Mouse (Mus musculus) liver, embryonic 12.5 days (tissue): Measurements from ENCODE around the gene Numa1. TPM values are rescaled to one million over a fixed set of nuclear protein-coding genes. Genes with fewer than 3 reads are reported as not detected.
A peak's percentile ranks its signal among the peaks of the same experiment; 100 is the strongest.

Experiments
- ATAC-seq: fragments of 200-750 bp; cut with Nextera tagmentation; 2 replicates; pipeline ENCODE4 v1.8.0; 2017; ENCODE audit warnings: moderate number of reproducible peaks, mild to moderate bottlenecking, moderate library complexity
- H3K27ac ChIP-seq: fragments of 300-500 bp; sonication (generic); 2 replicates; pipeline ENCODE4 v1.5.1; 2016; ENCODE audit warnings: mild to moderate bottlenecking
- H3K27me3 ChIP-seq: fragments of 300-500 bp; sonication (generic); replicated peaks from 2 replicates; pipeline ENCODE4 v1.6.1; 2016; ENCODE audit warnings: mild to moderate bottlenecking, moderate library complexity
- H3K36me3 ChIP-seq: fragments of 300-500 bp; sonication (generic); 2 replicates; pipeline ENCODE4 v1.6.1; 2016; ENCODE audit warnings: mild to moderate bottlenecking, moderate library complexity
- H3K4me1 ChIP-seq: fragments of 300-500 bp; sonication (generic); 2 replicates; pipeline ENCODE4 v1.6.1; 2016
- H3K4me2 ChIP-seq: fragments of 300-500 bp; sonication (generic); 2 replicates; pipeline ENCODE4 v1.6.1; 2016; ENCODE audit warnings: mild to moderate bottlenecking, moderate library complexity
- H3K4me3 ChIP-seq: fragments of 300-500 bp; sonication (generic); 2 replicates; pipeline ENCODE4 v1.5.1; 2016; ENCODE audit warnings: mild to moderate bottlenecking, moderate library complexity
- H3K9ac ChIP-seq: fragments of 300-500 bp; sonication (generic); 2 replicates; pipeline ENCODE4 v1.6.1; 2016; ENCODE audit warnings: mild to moderate bottlenecking, moderate library complexity
- H3K9me3 ChIP-seq: fragments of 300-500 bp; sonication (generic); replicated peaks from 2 replicates; pipeline ENCODE4 v1.6.1; 2016; ENCODE audit warnings: mild to moderate bottlenecking, moderate library complexity
- WGBS: fragments of 180-500 bp; shearing (Covaris S2); methylation state at CpG from one replicate; pipeline ENCODE4 v1.1.7; 2016; ENCODE audit not compliant: insufficient replicate concordance; 5-methylcytosine and 5-hydroxymethylcytosine counted together
- polyA plus RNA-seq: library from polyadenylated mRNA; unstranded; fragments of >200 nt; fragmentation: Nextera tagmentation; extraction: Ambion mirVana; gene quantifications from 2 replicates; pipeline ENCODE4 v1.2.1, GENCODE M21; 2016

The Numa1 gene
- polyA plus RNA-seq = 48.7 and 53.0 TPM in 2 replicates

DNA sequence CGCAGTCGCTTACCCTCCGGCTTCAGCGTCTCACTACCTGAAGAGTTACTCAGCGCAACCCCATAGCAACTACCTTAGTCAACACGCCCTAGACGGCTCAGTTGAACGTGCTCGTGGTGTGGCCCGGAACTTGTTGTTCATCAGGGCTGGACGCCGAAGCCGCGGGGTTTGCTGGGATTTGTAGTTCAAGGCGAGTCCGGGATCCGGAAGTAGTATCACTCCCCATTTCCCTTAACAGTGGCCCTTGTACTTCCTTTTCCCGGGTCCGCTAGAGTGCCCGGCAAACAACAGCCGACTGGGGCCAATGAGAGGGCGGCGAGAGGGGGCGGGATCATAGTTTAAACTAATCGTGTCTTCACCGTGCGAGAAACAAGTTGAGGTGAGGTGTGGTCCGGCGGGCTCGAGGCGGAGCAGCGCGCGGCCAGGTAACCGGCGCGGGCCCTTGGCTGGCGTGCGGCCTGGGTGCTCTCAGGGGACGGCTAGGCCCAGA, at the start of gene Numa1, which contains the start of gene Lrrc51:
Numa1 (plus strand) TSS at position 361 of the 490 bp plus-strand sequence.
Lrrc51 (minus strand) TSS at position 145 of the 490 bp plus-strand sequence.
- H3K27me3 ChIP-seq = no peaks in the 10 kb centered on the region
- peak within 1 kb of the TSS; percentile 90 for H3K9ac ChIP-seq
- peak within 1 kb of the TSS; percentile 83 for H3K4me2 ChIP-seq
- H3K4me1 ChIP-seq = peaks cover 50% of the 10 kb centered on the region
- no peaks in the 10 kb centered on the region for H3K9me3 ChIP-seq
- H3K36me3 ChIP-seq = peaks cover 22% of the 10 kb centered on the region
- under 1% methylated on average over 40 of the region's 40 CpGs for WGBS
- peak; percentile 98 for ATAC-seq
- peak within 1 kb of the TSS; percentile 93 for H3K27ac ChIP-seq
- peak within 1 kb of the TSS; percentile 82 for H3K4me3 ChIP-seq

DNA sequence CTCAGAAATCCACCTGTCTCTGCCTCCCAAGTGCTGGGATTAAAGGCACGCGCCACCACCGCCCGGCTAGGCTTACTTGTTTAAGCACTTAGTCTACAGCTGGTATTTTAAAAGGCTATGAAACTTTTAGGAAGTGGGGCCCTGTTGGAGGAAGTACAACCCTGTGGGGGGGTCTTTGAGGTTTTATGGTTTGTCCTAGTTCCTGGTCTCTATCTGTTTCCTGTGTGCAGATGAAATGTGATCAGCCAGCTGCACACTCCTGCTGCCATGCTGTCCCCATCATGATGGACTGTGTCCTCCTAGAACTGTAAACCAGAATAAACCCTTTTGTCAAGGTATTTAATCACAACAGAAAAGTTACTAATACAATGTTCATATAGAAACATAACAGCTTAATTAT, 49.8 kb upstream of the Numa1 start:
- H3K4me3 ChIP-seq = no peak overlapping the region
- no peaks in the 10 kb centered on the region; the same call in 1 of the 2 replicates for H3K27me3 ChIP-seq
- H3K9ac ChIP-seq = no peak overlapping the region
- H3K9me3 ChIP-seq = no peaks in the 10 kb centered on the region
- no peak overlapping the region for H3K4me2 ChIP-seq
- no peaks in the 10 kb centered on the region for H3K4me1 ChIP-seq
- no peak for ATAC-seq
- no peaks in the 10 kb centered on the region for H3K36me3 ChIP-seq
- 80% methylated on average over 4 of the region's 4 CpGs for WGBS
- H3K27ac ChIP-seq = no peak overlapping the region

DNA sequence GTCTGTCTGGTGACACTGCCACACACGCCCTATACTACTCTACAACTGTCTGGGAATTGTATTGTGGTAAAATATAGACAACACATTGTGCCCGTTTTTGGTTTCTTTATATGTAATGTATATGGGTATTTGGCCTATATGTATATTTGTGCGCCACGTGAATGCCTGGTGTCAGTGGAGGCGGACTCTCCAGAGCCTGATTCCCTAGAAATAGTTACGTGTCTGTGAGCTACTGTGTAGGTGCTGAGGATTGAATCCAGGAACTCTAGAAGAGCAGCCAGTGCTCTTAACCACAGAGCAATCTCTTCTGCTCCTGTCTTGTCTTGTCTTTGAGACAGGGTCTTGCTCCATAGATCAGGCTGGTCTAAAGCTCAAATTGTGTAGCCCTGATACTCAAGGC, 47.6 kb upstream of the Numa1 start:
- no peak for ATAC-seq
- 78% methylated on average over 6 of the region's 6 CpGs for WGBS
- H3K4me1 ChIP-seq = no peaks in the 10 kb centered on the region
- no peaks in the 10 kb centered on the region for H3K36me3 ChIP-seq
- no peaks in the 10 kb centered on the region; the same call in 1 of the 2 replicates for H3K27me3 ChIP-seq
- H3K4me3 ChIP-seq = no peak overlapping the region
- no peak overlapping the region for H3K9ac ChIP-seq
- H3K27ac ChIP-seq = no peak overlapping the region
- no peak overlapping the region for H3K4me2 ChIP-seq
- no peaks in the 10 kb centered on the region for H3K9me3 ChIP-seq

DNA sequence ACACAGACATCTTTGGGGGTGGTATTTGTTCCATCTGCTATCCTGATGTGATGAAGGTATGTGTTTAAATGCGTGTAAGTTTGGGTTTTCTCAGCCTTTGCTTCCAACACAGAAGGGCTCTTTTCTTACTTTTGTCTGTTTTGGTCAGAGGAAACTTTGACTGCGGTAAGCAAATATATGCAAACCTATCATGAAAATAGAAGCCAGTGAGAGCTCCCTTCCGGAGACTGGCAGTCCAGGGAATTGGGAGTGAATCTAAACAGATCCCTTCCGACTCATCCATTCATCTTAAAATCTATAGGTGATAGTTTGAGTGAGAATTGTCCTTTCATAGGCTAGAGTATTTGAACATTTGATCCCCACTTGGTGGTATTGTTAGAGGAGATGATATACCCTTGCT, 45.5 kb upstream of the Numa1 start:
- no peak overlapping the region for H3K4me2 ChIP-seq
- H3K27ac ChIP-seq = no peak overlapping the region
- H3K27me3 ChIP-seq = no peaks in the 10 kb centered on the region; the same call in 1 of the 2 replicates
- no peaks in the 10 kb centered on the region for H3K36me3 ChIP-seq
- ATAC-seq = no peak
- H3K9me3 ChIP-seq = no peaks in the 10 kb centered on the region
- H3K4me3 ChIP-seq = no peak overlapping the region
- WGBS = 75% methylated on average over 4 of the region's 4 CpGs
- H3K4me1 ChIP-seq = no peaks in the 10 kb centered on the region
- H3K9ac ChIP-seq = no peak overlapping the region

DNA sequence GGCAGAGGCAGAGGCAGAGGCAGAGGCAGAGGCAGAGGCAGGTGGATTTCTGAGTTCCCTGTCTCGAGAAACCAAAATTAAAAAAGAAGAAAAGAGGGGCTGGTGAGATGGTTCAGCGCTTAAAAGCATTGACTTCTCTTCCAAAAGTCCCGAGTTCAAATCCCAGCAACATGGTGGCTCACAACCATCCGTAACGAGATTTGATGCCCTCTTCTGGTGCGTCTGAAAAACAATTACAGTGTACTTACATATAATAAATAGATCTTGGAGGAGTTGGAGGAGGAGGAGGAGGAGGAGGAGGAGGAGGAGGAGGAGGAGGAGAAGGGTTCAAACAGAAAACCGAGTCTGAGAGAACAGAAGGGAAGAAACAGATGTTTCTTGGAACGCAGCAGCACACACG, 38.2 kb upstream of the Numa1 start:
- peak; percentile 0; the same call in 1 of the 2 replicates for ATAC-seq
- 33% methylated on average over 9 of the region's 9 CpGs for WGBS

DNA sequence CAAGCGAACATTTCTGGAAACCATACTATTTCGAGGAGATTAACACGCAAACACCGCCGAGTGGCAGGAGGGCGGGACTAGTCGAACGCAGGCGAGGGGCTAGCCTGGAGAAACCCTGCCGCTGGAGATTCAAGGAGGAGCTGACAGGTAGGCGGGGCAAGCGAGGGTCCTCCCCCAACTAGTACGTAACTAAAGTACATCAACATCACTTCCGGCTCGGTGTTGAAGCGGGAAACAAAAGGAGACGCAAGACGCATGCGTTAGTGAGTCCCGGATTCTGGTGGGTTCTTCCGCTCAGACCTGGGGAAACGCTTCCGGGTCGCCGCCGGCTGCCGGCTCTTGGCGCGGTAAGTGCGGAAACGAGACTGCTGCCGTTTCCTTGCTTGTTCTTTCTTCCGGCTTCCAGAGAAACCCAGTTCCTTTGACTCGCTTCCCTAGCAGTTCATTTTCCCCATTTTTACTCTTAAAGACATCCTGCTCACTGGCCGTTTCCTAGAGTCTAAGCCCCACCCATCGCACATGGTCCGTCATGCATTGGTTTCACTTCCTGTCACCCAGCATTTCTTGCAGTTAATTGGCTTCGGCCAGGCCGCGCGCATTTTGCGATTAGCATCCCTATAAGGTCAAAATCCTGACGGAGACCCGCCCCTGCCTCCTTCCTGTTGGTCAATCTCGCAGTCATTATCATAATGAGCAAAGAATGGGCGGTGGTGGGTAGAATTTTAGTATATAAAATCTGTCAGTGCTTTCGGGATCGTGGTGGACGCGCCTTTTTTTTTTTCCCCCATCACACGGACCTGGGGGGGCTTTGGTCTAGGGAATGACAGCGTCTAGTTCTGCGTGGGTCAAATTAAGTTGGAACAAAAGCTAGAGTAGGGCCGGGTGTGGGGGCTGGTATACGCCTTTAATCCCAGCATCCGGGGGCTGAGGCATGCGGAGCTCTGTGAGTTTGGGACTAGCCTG, 37.5 kb upstream of the Numa1 start:
- Histone ChIP-seq H3K4me1 (peaks cover 26% of the 10 kb centered on the region), H3K4me2 (peak overlapping the region; percentile 87), H3K36me3 (peaks cover 35% of the 10 kb centered on the region), H3K27me3 (no peaks in the 10 kb centered on the region), H3K4me3 (peak overlapping the region; percentile 71), H3K9me3 (no peaks in the 10 kb centered on the region), H3K9ac (peak overlapping the region; percentile 80), H3K27ac (peak overlapping the region; percentile 89)
- ATAC-seq = peak; percentile 98
- WGBS = under 1% methylated on average over 57 of the region's 57 CpGs

More for the DNA sequence above, 38.2 kb upstream of the Numa1 start:
- peak overlapping the region; percentile 81 for H3K27ac ChIP-seq
- peak overlapping the region; percentile 69 for H3K9ac ChIP-seq
- H3K4me1 ChIP-seq = peaks cover 26% of the 10 kb centered on the region
- peaks cover 28% of the 10 kb centered on the region for H3K36me3 ChIP-seq
- peak overlapping the region; percentile 87 for H3K4me2 ChIP-seq
- peak overlapping the region; percentile 71 for H3K4me3 ChIP-seq
- H3K27me3 ChIP-seq = no peaks in the 10 kb centered on the region
- H3K9me3 ChIP-seq = no peaks in the 10 kb centered on the region

DNA sequence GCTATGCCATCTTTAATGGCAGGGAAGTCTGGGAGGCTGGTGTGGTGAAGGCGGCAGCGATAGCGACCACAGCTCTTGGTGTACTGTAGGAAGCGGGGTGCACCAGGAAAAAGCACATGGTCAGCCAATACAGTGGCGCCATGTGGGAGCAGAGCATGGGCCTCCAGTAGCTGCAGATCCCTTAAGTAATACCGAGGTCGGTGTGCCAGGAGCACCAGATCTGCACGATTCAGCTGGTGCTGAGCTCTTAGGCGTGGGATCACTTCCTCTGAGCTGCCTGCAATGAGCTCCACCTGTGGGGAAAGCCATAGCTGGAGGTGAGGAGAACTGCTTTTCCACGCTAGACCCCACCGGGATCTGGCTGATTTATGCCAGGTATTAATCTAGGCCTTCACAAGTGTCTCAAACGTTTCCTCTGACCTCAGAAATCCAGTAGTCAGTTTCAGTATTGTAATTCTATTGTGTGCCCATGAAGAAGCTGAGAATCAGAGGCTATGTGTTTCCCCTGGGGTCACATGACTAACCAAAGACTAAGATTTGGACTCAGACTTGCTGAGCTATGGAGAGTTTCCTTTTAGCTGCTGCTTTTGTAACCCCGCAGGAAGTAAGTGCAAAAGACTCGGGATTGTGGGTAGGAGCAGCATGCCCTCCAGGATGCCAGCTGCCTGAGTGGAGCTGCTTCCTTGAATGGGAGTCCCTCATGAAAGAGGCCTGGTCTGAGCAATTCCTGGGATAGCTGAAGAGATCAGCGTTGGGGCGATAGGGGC, 33.4 kb upstream of the Numa1 start:
- Histone ChIP-seq H3K9me3 (no peaks in the 10 kb centered on the region), H3K27me3 (no peaks in the 10 kb centered on the region), H3K36me3 (peaks cover 49% of the 10 kb centered on the region), H3K9ac (no peak overlapping the region), H3K4me3 (no peak overlapping the region), H3K4me2 (no peak overlapping the region), H3K4me1 (peaks cover 22% of the 10 kb centered on the region), H3K27ac (no peak overlapping the region; the same call in 1 of the 2 replicates)
- no peak for ATAC-seq
- WGBS = 87% methylated on average over 16 of the region's 16 CpGs

DNA sequence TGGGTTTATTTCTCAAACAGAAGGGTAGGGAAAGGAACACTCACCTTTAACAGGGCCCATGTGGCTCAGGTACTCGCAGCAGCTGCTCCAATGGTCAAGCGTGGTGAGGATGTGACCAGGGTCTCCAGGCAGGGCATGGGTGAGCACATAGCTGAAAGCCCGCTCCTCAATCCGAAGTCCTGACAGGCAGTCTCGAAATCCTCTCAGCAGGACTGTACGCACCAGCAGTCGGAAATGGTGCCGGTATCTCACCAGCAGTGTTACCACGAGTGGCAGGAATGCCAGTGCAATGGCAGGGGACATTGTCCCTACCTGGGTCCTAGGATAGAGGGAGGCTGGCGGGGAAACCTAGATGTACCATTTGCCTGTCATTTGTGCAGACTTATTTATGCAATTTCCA, 31.9 kb upstream of the Numa1 start:
- H3K9me3 ChIP-seq = no peaks in the 10 kb centered on the region
- H3K4me1 ChIP-seq = peaks cover 25% of the 10 kb centered on the region
- H3K9ac ChIP-seq = no peak overlapping the region
- no peak overlapping the region for H3K4me3 ChIP-seq
- peaks cover 49% of the 10 kb centered on the region for H3K36me3 ChIP-seq
- no peak overlapping the region for H3K27ac ChIP-seq
- WGBS = 84% methylated on average over 10 of the region's 10 CpGs
- H3K27me3 ChIP-seq = no peaks in the 10 kb centered on the region
- ATAC-seq = no peak
- no peak overlapping the region for H3K4me2 ChIP-seq

DNA sequence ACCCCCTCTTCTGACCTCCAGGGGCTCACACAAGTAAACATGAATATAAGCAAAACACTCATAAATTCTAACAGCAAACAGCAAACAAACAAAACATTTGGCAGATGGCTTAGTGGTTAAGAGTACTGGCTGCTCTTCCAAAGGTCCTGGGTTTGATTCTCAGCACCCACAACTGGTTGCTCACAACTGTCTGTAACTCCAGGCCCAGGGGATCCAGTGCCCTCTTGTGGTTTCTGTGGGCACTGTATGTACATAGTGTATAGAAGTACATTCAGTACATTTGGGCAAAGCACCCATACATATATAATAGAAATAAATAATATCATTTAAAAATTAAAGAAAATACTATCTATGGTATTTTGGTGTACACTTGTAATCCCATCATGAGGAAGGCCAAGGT, 31.1 kb upstream of the Numa1 start:
- no peaks in the 10 kb centered on the region for H3K27me3 ChIP-seq
- peaks cover 24% of the 10 kb centered on the region for H3K4me1 ChIP-seq
- no peak overlapping the region for H3K4me2 ChIP-seq
- H3K27ac ChIP-seq = no peak overlapping the region
- H3K9me3 ChIP-seq = no peaks in the 10 kb centered on the region
- H3K4me3 ChIP-seq = no peak overlapping the region
- no peak overlapping the region for H3K9ac ChIP-seq
- H3K36me3 ChIP-seq = peaks cover 48% of the 10 kb centered on the region
- ATAC-seq = no peak

DNA sequence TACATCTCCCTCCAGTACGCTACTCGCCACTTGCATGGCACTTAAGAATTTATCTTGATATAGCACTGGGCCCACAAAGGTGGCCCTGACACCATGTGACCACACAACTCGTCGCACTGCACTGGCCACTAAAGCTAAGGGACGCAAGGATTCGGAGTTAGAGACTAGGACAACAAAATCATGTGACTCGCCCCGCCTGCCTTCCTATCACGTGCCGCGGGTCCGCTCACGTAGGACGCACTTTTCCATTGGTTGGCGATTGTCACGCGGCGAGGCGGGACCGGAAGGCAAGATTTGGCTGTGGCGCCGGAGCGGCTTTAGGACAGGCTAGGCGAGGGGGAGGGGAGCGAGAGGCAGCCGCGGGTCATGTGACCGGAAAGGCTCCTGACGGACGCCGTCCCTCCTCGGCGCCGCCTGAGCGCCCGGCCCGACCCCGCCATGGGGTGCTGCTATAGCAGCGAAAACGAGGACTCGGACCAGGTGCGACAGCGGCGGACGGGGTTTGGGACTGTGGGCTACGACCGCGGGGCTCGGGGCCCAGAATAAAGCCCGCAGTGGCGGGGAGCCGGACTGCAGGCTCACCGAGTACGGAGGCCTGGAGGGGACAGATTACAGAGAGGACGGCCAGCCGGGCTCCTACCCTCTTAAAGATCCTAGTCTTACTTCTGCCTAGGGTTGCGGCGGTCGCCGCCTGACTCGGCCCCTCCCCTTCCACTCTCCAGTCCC, 28.2 kb upstream of the Numa1 start, which contains the start of gene Lamtor1:
Lamtor1 (plus strand) TSS at position 344 of the 726 bp plus-strand sequence.
- no peaks in the 10 kb centered on the region for H3K9me3 ChIP-seq
- ATAC-seq = peak; percentile 95
- no peaks in the 10 kb centered on the region for H3K27me3 ChIP-seq
- peak within 1 kb of the TSS; percentile 93 for H3K27ac ChIP-seq
- H3K4me2 ChIP-seq = peak within 1 kb of the TSS; percentile 79
- H3K36me3 ChIP-seq = peaks cover 39% of the 10 kb centered on the region
- H3K9ac ChIP-seq = peak within 1 kb of the TSS; percentile 90
- peak within 1 kb of the TSS; percentile 84 for H3K4me3 ChIP-seq
- under 1% methylated on average over 61 of the region's 61 CpGs for WGBS
- peaks cover 36% of the 10 kb centered on the region for H3K4me1 ChIP-seq

DNA sequence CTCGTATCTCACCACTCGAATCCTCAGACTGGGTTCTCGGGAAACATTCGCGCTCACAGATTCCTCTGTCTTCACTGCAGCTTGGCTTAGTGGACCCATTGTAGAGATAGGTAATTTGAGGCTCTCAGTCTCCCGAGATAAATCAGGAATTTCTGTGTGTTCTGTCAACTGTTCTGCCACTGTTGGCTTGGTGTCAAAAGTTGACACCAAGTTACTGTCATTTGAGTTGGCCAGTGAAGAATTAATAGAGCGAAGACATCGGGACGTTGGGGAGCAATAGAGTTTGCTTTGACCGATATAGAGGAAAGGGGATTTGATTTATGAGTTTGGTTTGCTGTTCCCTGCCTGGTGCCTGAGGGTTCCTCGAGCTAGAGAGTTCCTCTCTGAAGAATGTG, 27.6 kb upstream of the Numa1 start, which contains the start of gene Tomt:
Tomt (minus strand) TSS at position 73 of the 395 bp plus-strand sequence.
- ATAC-seq = no peak
- WGBS = 7% methylated on average over 11 of the region's 11 CpGs
- peaks cover 36% of the 10 kb centered on the region for H3K4me1 ChIP-seq
- H3K9me3 ChIP-seq = no peaks in the 10 kb centered on the region
- H3K27ac ChIP-seq = peak within 1 kb of the TSS; percentile 93
- peak within 1 kb of the TSS; percentile 84 for H3K4me3 ChIP-seq
- peak within 1 kb of the TSS; percentile 79 for H3K4me2 ChIP-seq
- peaks cover 39% of the 10 kb centered on the region for H3K36me3 ChIP-seq
- peak within 1 kb of the TSS; percentile 90 for H3K9ac ChIP-seq
- H3K27me3 ChIP-seq = no peaks in the 10 kb centered on the region
